Mouse (Mus musculus) forebrain, embryonic 11.5 days (tissue): Measurements from ENCODE around the gene Mfsd4b4. TPM values are rescaled to one million over a fixed set of nuclear protein-coding genes. Genes with fewer than 3 reads are reported as not detected.
A peak's percentile ranks its signal among the peaks of the same experiment; 100 is the strongest.
"Not testable (repeated sequence)": the region's sequence is repeated elsewhere in the genome, so short reads cannot be mapped to it uniquely, and the experiment has no call there.

Source experiments
- ATAC-seq: fragments of 200-750 bp; cut with Nextera tagmentation; replicated peaks from 2 replicates; pipeline ENCODE4 v1.8.0; 2017; ENCODE audit warnings: moderate TSS enrichment; ENCODE audit not compliant: low FRiP score
- DNase-seq: peaks from one replicate; pipeline ENCODE4 v3.0.0-alpha.2; 2017; ENCODE audit warnings: low spot score
- H3K27ac ChIP-seq: fragments of 300-500 bp; sonication (generic); 2 replicates; pipeline ENCODE4 v1.5.1; 2014; ENCODE audit warnings: low read depth, low read length
- H3K27me3 ChIP-seq: fragments of 300-500 bp; sonication (generic); 2 replicates; pipeline ENCODE4 v1.6.1; 2014; ENCODE audit warnings: mild to moderate bottlenecking, low read length, mixed read lengths; ENCODE audit not compliant: control insufficient read depth, insufficient read depth
- H3K36me3 ChIP-seq: fragments of 300-500 bp; sonication (generic); 2 replicates; pipeline ENCODE4 v1.6.1; 2014; ENCODE audit warnings: mild to moderate bottlenecking, low read length, moderate library complexity, mixed read lengths; ENCODE audit not compliant: control insufficient read depth, insufficient read depth
- H3K4me1 ChIP-seq: fragments of 300-500 bp; sonication (generic); replicated peaks from 2 replicates; pipeline ENCODE4 v1.6.1; 2014; ENCODE audit warnings: low read length, mixed read lengths; ENCODE audit not compliant: control insufficient read depth, insufficient read depth
- H3K4me2 ChIP-seq: fragments of 300-500 bp; sonication (generic); 2 replicates; pipeline ENCODE4 v1.6.1; 2014; ENCODE audit warnings: low read depth, mild to moderate bottlenecking, low read length, moderate library complexity, mixed read lengths; ENCODE audit not compliant: severe bottlenecking
- H3K4me3 ChIP-seq: fragments of 300-500 bp; sonication (generic); 2 replicates; pipeline ENCODE4 v1.5.1; 2014; ENCODE audit warnings: low read depth, low read length
- H3K9ac ChIP-seq: fragments of 300-500 bp; sonication (generic); 2 replicates; pipeline ENCODE4 v1.6.1; 2014; ENCODE audit warnings: low read length
- H3K9me3 ChIP-seq: fragments of 300-500 bp; sonication (generic); 2 replicates; pipeline ENCODE4 v1.6.1; 2016; ENCODE audit warnings: low read length, mixed read lengths; ENCODE audit not compliant: control insufficient read depth
- WGBS: fragments of 180-500 bp; shearing (Covaris S2); extraction: QIAGEN DNeasy Blood & Tissue Kit; methylation state at CpG from one replicate; pipeline ENCODE4 v1.1.7; 2014; 5-methylcytosine and 5-hydroxymethylcytosine counted together
- polyA plus RNA-seq: library from polyadenylated mRNA; unstranded; fragments of >200 nt; fragmentation: Nextera tagmentation; extraction: Ambion mirVana; gene quantifications from 2 replicates; pipeline ENCODE4 v1.2.1, GENCODE M21; 2014

Gene Mfsd4b4
- 4.9 and 5.4 TPM in 2 replicates for polyA plus RNA-seq

DNA sequence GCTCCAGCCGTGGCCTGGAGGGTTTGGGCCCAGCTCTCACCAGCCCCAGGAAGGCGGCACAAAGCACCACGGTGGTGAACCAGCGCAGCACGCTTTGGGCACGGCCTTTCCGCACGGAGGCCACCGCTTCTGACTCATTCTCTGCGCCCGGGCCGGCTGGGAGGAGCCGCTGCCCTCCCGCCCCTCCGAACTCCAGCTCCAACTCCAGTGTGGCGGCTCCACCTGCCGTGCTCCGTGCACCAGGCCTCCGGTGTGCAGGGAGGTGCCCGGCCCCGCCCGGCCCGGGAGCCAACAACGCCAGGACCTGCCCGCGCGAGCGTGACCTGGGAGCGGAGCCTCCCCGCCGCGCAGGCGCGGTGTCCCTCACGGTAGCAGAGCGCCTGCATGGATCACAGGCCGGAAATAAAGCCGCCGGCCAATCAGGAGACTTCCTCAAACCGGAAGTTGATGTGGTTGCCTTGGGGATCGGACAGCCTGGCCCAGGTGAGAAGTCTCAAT is at the start of gene Mfsd4b4:
Mfsd4b4 (minus strand) TSS at position 365 of the 498 bp plus-strand sequence.
- H3K4me3 ChIP-seq = peak within 1 kb of the TSS; percentile 77
- ATAC-seq = peak; percentile 97

DNA sequence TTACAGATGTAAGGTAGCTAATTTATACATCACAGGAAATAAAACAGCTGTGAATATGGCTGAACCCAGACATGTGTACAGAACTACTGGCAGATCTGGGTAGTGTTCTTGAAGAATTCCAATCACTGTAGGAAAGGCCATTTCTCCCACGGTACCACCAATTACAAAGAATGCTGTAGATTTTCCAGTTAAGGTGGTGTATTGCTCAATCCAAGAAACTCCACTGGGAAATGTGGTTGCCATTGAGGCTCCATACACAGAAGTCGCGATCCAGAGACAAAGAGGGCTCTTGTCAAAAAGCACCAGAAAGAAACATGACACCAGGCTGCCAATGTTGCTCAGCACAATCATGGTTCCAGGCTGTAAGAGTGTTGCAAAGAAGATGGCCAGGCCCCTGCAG is 48.2 kb upstream of the Mfsd4b4 start:
- not testable (repeated sequence) for H3K36me3 ChIP-seq, H3K4me1 ChIP-seq, H3K9me3 ChIP-seq, ATAC-seq, H3K4me2 ChIP-seq, H3K27ac ChIP-seq, H3K9ac ChIP-seq, H3K4me3 ChIP-seq, H3K27me3 ChIP-seq, DNase-seq
- WGBS = 76% methylated on average over 3 of the region's 3 CpGs

More for the DNA sequence above, at the start of gene Mfsd4b4:
- H3K36me3 ChIP-seq = no peaks in the 10 kb centered on the region
- H3K27ac ChIP-seq = peak within 1 kb of the TSS; percentile 8; the same call in 1 of the 2 replicates
- peak within 1 kb of the TSS; percentile 91 for H3K9ac ChIP-seq
- WGBS = 1% methylated on average over 41 of the region's 41 CpGs
- no peaks in the 10 kb centered on the region for H3K27me3 ChIP-seq
- H3K4me2 ChIP-seq = peak within 1 kb of the TSS; percentile 82
- peaks cover 5% of the 10 kb centered on the region for H3K4me1 ChIP-seq
- H3K9me3 ChIP-seq = no peaks in the 10 kb centered on the region
- peak; percentile 93 for DNase-seq

DNA sequence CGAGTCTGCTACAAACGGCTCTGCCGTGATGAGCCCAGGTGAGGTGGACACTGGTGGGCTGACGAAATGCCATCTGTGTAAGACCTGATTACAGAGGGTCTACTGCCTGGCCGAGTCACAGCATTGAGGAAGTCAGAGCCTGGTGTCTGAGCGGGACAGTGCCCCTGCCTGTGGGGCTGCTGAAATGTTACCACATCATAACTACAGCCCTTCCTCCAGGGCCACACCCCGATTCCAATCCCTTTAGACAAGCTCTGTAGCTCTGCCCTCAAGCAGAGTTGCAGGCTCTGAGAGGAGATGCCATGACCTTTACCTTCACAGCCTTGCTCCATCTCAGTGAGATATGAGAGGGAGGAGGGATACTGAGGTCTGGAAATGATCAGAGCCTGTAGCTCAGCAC is 37.5 kb upstream of the Mfsd4b4 start:
- 78% methylated on average over 7 of the region's 7 CpGs for WGBS
- no peak overlapping the region for H3K27ac ChIP-seq
- H3K36me3 ChIP-seq = no peaks in the 10 kb centered on the region
- no peaks in the 10 kb centered on the region for H3K9me3 ChIP-seq
- no peak overlapping the region for H3K4me3 ChIP-seq
- no peaks in the 10 kb centered on the region for H3K27me3 ChIP-seq
- H3K9ac ChIP-seq = no peak overlapping the region
- ATAC-seq (no peak), DNase-seq (no peak)
- no peak overlapping the region for H3K4me2 ChIP-seq
- no peaks in the 10 kb centered on the region for H3K4me1 ChIP-seq

DNA sequence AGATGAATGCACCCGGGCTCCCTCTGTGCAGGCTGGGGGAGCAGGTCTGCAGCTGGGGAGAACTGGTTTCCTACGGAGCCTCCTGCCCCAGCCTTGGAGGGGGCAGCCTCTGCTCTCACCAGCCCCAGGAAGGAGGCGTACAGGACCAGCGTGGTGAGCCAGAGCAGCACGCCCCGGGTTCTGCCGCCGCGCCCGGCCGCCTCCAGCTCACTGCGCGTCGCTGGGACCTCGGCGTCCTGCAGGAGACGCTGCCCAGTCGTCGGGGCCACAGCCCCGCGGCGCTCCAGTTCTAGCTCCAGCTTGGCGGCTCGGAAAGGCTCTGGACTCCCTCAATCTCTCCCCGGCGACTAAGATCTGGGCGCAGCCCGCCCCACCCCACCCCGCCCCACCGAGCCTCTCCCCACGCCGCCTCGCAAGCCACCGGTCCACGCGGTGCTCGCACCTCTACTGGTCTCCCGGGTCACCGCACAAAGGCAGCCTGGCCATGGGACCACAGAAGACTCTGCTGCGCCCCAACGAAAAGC is 27.6 kb upstream of the Mfsd4b4 start, which contains the start of gene Mfsd4b2:
Mfsd4b2 (minus strand) TSS at position 308 of the 524 bp plus-strand sequence.
- peak within 1 kb of the TSS; percentile 75 for H3K4me2 ChIP-seq
- peaks cover 6% of the 10 kb centered on the region; the same call in 1 of the 2 replicates for H3K27me3 ChIP-seq
- no peaks in the 10 kb centered on the region for H3K9me3 ChIP-seq
- H3K9ac ChIP-seq = peak within 1 kb of the TSS; percentile 56
- no peaks in the 10 kb centered on the region; the same call in 1 of the 2 replicates for H3K4me1 ChIP-seq
- peak within 1 kb of the TSS; percentile 38 for H3K4me3 ChIP-seq
- DNase-seq (peak; percentile 75), ATAC-seq (0 out of 2 replicates have a peak, but pooled peaks have one; percentile 27)
- H3K36me3 ChIP-seq = no peaks in the 10 kb centered on the region
- WGBS = 0% methylated on average over 37 of the region's 41 CpGs
- no peak within 1 kb of the TSS for H3K27ac ChIP-seq

DNA sequence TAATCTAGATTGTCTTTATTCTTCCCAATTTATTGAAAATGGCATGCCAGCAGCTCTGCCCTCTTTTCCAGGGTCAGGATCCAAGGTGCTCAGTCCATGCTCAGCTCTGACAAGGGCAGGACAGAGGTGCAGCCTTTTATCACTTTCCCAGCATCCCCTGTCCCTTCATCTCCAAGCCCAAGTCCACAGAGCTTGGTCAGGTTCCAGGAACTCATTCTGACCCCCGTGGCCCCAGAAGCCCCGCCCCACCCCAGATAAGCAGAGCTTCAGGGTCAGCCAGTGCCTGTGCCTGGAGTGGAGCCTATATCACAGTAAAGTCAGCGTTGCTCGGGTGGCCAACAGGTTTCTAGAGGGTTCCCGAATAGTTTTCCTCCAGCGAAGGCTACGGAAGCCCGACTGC is 25.5 kb upstream of the Mfsd4b4 start:
- not testable (repeated sequence) for H3K9ac ChIP-seq, H3K4me2 ChIP-seq, H3K9me3 ChIP-seq, H3K4me3 ChIP-seq, DNase-seq, ATAC-seq, H3K36me3 ChIP-seq, H3K27me3 ChIP-seq, H3K4me1 ChIP-seq, H3K27ac ChIP-seq
- WGBS = 83% methylated on average over 8 of the region's 8 CpGs

DNA sequence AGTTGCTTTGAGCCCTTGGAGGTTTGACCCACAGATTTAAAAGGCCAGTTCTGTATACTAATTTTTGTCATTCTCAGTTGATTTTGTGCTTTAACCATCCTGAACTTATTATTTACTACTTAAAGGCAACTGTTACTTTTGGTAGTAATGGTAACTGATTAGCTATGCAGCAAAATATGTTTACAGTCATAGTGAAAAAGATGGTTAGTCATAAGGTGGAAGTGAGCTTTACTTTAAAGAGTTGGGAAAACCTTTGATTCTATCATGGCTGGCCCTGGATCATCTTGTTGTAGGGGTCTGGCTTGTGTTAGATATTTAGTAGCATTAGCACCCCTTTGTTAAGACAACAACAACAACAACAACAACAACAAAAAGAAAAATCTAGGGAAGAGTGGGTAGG is 13.6 kb upstream of the Mfsd4b4 start:
- Histone ChIP-seq H3K4me3 (no peak overlapping the region), H3K9ac (no peak overlapping the region), H3K27ac (no peak overlapping the region), H3K36me3 (no peaks in the 10 kb centered on the region), H3K9me3 (no peaks in the 10 kb centered on the region), H3K27me3 (no peaks in the 10 kb centered on the region), H3K4me1 (no peaks in the 10 kb centered on the region), H3K4me2 (no peak overlapping the region)
- DNase-seq (no peak), ATAC-seq (no peak)

DNA sequence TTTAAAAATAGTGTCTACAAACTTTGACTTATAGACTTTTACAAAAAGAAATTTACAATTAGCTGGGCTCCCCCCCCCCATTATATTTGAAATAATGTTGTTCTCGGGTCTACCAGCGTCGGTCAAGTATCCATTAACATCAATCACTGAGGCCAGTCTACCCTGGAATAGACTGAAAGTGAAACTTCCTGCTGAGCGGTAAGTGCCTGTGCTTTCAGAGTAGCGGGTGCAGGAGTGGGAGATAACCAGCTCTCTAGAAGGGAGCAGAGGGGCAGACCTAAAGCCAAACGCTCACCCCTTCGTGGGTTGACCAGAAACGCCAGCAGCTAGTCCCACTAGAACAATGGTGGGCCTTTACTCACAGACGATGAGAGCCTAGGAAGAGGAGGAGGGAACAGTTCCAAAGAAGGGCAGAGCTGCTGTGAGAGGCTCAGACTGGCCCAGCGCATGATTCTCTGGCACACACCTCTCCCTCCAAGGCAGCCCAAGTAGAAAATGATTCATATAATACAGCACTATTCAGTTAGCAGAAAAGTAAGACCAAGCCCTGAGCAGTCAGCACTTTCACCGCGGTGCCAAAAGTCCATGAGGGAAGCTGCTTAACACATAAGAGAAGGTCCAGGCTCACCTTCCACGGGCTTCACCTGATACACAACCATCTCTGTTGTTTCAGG is 9.9 kb upstream of the Mfsd4b4 start:
- Histone ChIP-seq H3K27me3 (no peaks in the 10 kb centered on the region), H3K4me1 (no peaks in the 10 kb centered on the region), H3K9me3 (no peaks in the 10 kb centered on the region), H3K27ac (no peak overlapping the region), H3K9ac (no peak overlapping the region), H3K4me2 (no peak overlapping the region), H3K4me3 (no peak overlapping the region), H3K36me3 (no peaks in the 10 kb centered on the region)
- 79% methylated on average over 13 of the region's 13 CpGs for whole genome bisulfite sequencing
- DNase-seq (no peak), ATAC-seq (no peak)

DNA sequence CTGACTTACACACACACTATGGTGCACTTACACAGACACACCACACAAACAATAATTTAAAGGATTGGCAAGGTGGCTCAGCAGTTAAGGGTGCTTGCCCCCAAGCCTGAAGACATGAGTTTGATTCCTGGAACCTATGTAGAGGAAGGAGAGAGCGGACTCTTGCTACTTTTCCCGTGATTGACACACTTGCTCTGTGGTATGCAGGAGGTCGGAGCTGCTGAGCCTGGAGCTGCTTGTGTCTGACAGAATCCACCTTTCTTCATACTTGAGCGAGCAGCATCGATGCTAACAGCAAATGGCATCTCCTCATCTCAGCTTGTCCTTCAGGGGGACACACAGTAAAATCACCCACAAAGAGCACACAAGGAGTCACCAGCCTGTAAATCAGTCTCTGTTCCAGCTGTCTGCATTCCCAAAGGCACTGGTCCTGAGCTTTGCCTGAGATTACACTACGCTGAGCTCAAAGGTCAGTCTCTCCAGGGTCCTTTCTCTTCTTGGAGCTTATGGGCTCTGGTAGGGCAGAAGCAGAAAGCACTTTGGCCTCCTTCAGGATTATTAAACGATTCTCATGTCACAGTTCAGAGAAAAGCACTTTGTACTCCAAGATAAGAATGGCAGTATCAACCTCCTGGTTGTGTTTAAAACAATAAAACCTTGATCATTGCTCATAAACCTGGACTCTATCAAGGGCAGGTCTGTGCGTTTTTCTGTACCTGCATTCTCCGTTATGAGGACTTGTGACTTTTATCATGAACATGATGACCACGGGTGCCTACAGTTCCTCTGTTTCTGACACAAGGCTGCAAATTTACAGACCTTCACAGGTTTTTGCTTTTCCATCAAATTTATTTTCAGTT is 8.0 kb upstream of the Mfsd4b4 start:
- H3K4me1 ChIP-seq = no peaks in the 10 kb centered on the region
- no peaks in the 10 kb centered on the region for H3K9me3 ChIP-seq
- no peak overlapping the region for H3K4me2 ChIP-seq
- no peak overlapping the region for H3K4me3 ChIP-seq
- no peaks in the 10 kb centered on the region for H3K27me3 ChIP-seq
- 82% methylated on average over 10 of the region's 10 CpGs for WGBS
- no peak for DNase-seq
- no peak overlapping the region for H3K27ac ChIP-seq
- H3K9ac ChIP-seq = no peak overlapping the region
- no peak for ATAC-seq
- no peaks in the 10 kb centered on the region for H3K36me3 ChIP-seq
